Mouse (Mus musculus): ENCODE measurements at regions not wholly inside any gene's neighbourhood (a gene's known extent, or its start where the extent isn't known, plus 50 kb on each side); places are given as distances from the start of the nearest gene placed in this dataset.
A peak's percentile ranks its signal among the peaks of the same experiment; 100 is the strongest.

DNA sequence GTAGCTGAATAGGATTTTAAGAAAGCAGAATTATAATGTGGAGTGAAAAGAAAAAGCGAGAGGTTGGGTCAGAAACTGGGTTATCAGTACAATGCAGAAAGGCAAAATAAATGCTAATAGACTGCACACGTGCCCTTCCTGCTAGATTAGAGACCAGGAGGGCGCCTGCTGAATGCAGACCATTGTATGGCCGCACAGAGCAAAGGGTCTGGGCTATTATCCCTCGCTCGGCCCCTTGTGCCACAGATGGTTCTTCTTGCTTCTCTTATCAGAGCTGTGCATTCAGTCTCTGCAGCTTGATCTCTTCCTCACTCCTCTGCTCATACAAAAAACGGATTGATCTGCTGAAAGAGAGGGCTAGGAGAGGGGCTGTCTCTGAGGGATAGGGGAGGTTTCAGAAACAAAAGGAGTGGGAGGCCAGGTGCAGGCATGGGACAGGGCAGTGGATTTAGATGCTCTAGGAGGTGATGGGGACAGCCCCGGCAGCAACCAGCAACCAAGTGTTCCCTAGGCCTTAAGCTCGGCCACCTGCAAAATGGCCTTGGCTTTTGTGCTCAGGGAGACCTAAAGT is 225.7 kb upstream of the Klhl29 start:
- WGBS: 70% methylated on average over 9 of the region's 9 CpGs
- ATAC-seq (ENCODE audit: low read depth): no peak

DNA sequence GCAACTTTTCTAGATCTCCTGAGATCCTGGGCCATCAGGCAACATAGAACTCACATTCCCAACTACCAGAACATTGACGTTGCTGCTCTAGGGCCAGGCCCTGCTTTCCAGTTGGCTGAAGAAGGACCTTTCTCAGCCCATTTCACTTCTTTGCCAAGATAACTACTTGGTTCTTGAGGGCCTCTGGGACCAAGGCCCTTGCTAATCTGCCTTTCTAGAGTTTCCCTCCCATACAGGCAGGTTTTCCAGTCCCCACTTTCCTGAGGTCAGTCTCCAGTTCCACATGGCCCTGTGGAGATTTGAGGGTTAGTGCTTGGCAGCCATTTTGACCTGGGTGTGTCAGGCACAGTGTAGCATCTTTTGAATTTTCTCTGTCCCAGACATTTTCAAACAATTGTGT is 223.9 kb upstream of the Klhl29 start:
- Histone ChIP-seq H3K27me3 (no peaks in the 10 kb centered on the region), H3K4me3 (no peak overlapping the region), H3K4me1 (replicated peaks) (no peaks in the 10 kb centered on the region), H3K9me3 (no peaks in the 10 kb centered on the region), H3K27ac (replicated peaks) (no peak overlapping the region), H3K36me3 (no peaks in the 10 kb centered on the region), H3K9ac (no peak overlapping the region), H3K4me2 (no peak overlapping the region)
- WGBS: 92% methylated on average over 1 of the region's 1 CpGs
- ATAC-seq (ENCODE audit: low read depth): no peak

More for the DNA sequence above, 225.7 kb upstream of the Klhl29 start:
- Histone ChIP-seq H3K4me2 (no peak overlapping the region), H3K36me3 (no peaks in the 10 kb centered on the region), H3K27ac (replicated peaks) (no peak overlapping the region), H3K4me1 (replicated peaks) (no peaks in the 10 kb centered on the region), H3K4me3 (no peak overlapping the region), H3K9me3 (no peaks in the 10 kb centered on the region), H3K27me3 (no peaks in the 10 kb centered on the region), H3K9ac (no peak overlapping the region)

DNA sequence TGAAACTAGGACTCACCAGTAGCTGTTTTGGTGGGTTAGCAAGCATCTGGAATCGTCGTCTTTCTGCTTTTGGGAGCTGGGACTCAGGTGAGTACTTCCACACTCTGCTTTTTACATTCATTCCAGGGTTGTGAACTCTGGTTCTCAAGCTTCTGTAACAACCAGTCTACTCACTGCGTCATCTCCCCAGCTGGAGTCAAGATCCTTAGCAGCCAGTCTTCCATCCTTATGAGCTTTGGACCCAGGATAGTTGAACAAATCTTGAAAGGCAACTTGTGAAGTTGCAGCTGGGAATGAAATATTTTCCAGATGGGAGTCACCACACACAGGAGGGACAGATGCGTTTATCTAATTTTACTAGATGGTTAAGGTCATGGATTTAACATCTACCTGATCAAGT is 223.5 kb upstream of the Klhl29 start:
- Histone ChIP-seq H3K4me1 (replicated peaks) (no peaks in the 10 kb centered on the region), H3K9me3 (no peaks in the 10 kb centered on the region), H3K4me3 (no peak overlapping the region), H3K27me3 (no peaks in the 10 kb centered on the region), H3K4me2 (no peak overlapping the region), H3K27ac (replicated peaks) (no peak overlapping the region), H3K36me3 (no peaks in the 10 kb centered on the region), H3K9ac (no peak overlapping the region)
- no peak for ATAC-seq (ENCODE audit: low read depth)
- WGBS: 95% methylated on average over 4 of the region's 4 CpGs

DNA sequence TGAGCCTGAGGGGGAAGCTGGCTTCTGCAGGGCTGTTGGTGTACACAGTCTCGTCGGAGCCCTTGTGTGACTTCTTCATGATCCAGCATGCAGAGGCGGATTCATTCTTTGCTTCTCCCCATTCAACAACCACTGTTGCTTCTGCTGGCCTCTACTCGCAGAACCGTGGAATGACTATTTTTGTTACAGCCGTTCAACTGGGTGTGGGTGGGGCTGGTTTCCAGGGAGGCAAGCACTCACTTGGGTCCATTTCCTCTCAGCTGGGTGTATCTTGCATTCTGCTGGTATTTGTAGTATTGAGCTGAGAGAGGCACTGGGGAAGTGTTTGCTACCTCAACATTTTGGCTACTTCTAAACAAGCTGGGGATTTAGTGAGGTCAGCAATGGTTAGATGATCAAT is 197.3 kb upstream of the Klhl29 start:
- Histone ChIP-seq H3K4me3 (no peak overlapping the region), H3K4me2 (no peak overlapping the region), H3K4me1 (replicated peaks) (no peaks in the 10 kb centered on the region), H3K27ac (replicated peaks) (no peak overlapping the region), H3K9me3 (no peaks in the 10 kb centered on the region), H3K9ac (no peak overlapping the region), H3K27me3 (no peaks in the 10 kb centered on the region), H3K36me3 (no peaks in the 10 kb centered on the region)
- ATAC-seq (ENCODE audit: low read depth): no peak
- WGBS: 66% methylated on average over 6 of the region's 6 CpGs

DNA sequence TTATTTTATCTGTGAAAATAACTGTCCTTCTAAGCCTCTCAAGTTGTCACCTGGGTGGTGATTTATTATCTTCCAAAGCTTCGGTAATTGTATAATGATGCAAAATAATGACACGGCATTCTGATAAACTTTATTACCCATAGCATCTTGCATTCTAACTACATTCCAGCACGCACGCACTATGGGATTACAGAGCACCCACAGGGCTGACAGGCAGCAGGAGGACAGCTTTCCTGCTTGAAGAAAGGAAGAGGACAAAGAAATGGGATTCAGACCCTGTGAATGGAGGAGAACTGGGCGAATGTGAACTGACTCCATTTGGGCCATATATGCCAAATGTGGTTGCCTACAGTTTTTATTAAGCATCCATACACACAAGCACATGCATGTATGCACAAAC is 193.5 kb upstream of the Klhl29 start:
- WGBS: 77% methylated on average over 5 of the region's 5 CpGs
- no peak overlapping the region for H3K4me3 ChIP-seq
- no peaks in the 10 kb centered on the region for H3K4me1 ChIP-seq (replicated peaks)
- no peak overlapping the region for H3K27ac ChIP-seq (replicated peaks)
- no peaks in the 10 kb centered on the region for H3K9me3 ChIP-seq
- no peak overlapping the region for H3K9ac ChIP-seq
- H3K4me2 ChIP-seq: no peak overlapping the region
- H3K27me3 ChIP-seq: no peaks in the 10 kb centered on the region
- H3K36me3 ChIP-seq: no peaks in the 10 kb centered on the region
- ATAC-seq (ENCODE audit: low read depth): no peak

DNA sequence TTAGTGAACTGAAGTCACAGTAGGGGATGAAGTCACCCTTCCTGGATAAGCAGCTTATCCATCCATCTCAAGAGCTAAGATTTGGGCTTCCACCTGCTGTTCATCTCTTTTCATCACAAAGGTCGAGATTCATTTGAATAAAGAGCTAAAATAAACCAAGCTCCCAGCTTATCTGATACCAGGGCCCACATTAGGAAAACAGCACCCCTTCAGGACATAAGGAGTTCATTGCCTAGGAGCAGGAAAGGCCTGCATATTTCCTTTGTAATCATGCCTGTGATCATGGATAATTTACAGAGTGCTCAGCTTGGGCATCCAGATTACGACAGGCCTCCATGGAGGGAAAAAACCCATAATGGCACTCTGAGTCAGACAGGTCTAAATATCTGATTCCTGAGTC is 190.7 kb upstream of the Klhl29 start:
- WGBS: 26% methylated on average over 2 of the region's 2 CpGs
- ATAC-seq (ENCODE audit: low read depth): no peak
- Histone ChIP-seq H3K36me3 (no peaks in the 10 kb centered on the region), H3K4me2 (no peak overlapping the region), H3K4me1 (replicated peaks) (no peaks in the 10 kb centered on the region), H3K9me3 (no peaks in the 10 kb centered on the region), H3K27me3 (no peaks in the 10 kb centered on the region), H3K27ac (replicated peaks) (no peak overlapping the region), H3K9ac (no peak overlapping the region), H3K4me3 (no peak overlapping the region)

DNA sequence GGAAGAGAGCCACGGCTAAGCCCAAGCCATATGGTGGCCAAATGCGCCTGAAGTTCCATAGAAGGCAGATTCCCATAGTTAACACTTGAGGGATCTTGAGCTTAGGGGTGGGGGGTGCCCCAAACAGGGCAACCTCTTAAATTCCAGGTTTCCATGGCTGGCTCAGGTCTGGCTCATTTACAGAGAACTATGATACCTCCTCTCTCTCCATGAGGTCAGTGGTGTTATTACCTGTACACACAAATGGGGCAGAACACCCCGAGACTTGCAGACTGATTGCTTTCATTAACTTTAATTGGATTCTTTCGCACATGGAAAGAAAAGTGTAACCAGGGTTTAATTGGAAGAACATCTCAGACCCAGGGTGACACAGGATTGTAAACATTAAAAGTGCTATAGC is 177.1 kb upstream of the Klhl29 start:
- ATAC-seq (ENCODE audit: low read depth): no peak
- Histone ChIP-seq H3K4me3 (no peak overlapping the region), H3K9me3 (no peaks in the 10 kb centered on the region), H3K9ac (no peak overlapping the region), H3K4me2 (no peak overlapping the region), H3K4me1 (replicated peaks) (peaks cover 18% of the 10 kb centered on the region), H3K36me3 (no peaks in the 10 kb centered on the region), H3K27me3 (no peaks in the 10 kb centered on the region), H3K27ac (replicated peaks) (no peak overlapping the region)
- WGBS: 63% methylated on average over 4 of the region's 4 CpGs

DNA sequence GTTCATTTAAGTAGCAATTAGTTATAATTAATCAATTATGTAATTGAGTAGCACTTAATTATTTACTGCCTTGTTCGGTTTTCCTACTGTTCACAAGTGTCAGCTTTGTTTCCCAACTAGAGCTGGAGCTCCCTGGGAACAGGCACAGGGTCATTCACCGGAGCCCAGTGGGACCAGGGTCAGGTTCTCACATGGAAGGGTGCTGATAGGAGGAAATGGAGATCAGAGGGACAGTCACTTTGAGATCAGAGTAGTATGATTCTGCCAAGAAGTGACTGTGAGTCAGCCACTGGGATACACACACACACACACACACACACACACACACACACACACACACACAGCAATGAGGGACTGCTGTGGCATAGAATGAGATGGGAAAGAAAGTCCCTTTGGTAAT is 176.4 kb upstream of the Klhl29 start:
- no peak overlapping the region for H3K27ac ChIP-seq (replicated peaks)

DNA sequence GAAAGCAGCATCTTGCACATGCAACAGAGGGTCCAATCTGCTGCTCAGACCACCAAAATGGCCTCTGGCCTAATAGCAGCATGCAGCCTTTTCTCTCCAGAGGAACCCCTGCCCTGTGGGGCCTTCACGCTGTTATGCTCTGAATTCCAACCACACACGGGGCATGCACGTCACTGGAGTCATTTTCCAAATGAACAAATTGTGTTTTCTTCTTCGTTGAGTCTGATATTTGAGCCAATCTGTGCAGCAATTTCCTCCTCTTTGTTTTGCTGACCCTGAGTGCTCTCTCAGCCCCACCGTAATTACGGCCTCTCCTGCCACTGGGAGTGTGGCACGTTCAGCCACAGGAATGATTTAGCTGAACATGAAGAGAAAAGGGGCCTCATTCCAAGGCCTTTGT is 174.3 kb upstream of the Klhl29 start:
- no peak overlapping the region for H3K4me3 ChIP-seq
- 26% methylated on average over 7 of the region's 7 CpGs for WGBS
- no peak overlapping the region for H3K9ac ChIP-seq
- ATAC-seq (ENCODE audit: low read depth): 0 out of 2 replicates have a peak, but pooled peaks have one; percentile 12
- peaks cover 18% of the 10 kb centered on the region for H3K4me1 ChIP-seq (replicated peaks)
- H3K27ac ChIP-seq (replicated peaks): no peak overlapping the region
- no peaks in the 10 kb centered on the region for H3K9me3 ChIP-seq
- H3K36me3 ChIP-seq: no peaks in the 10 kb centered on the region
- H3K27me3 ChIP-seq: no peaks in the 10 kb centered on the region
- H3K4me2 ChIP-seq: no peak overlapping the region

More for the DNA sequence above, 176.4 kb upstream of the Klhl29 start:
- Histone ChIP-seq H3K9ac (no peak overlapping the region), H3K27me3 (no peaks in the 10 kb centered on the region), H3K36me3 (no peaks in the 10 kb centered on the region), H3K4me2 (no peak overlapping the region), H3K4me1 (replicated peaks) (peaks cover 18% of the 10 kb centered on the region), H3K4me3 (no peak overlapping the region), H3K9me3 (no peaks in the 10 kb centered on the region)
- 72% methylated on average over 2 of the region's 2 CpGs for WGBS
- no peak for ATAC-seq (ENCODE audit: low read depth)

DNA sequence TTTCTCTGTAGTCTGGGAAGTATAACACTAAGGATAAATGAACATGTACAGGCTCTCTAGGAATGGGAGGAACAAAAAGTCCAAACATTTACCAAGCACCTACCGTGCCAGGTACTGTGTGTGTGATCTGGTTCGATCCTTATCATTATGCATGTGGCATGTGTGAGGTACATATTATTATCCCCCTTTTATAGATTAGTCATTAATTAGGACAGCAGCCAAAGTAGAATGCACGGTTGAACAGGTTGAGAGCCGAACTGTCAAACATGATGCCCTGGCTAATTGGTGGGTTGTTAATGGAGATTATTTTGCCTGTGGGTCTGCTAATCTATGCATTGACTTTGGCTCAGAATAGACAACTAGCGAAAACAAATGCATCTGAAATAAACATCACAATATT is 172.2 kb upstream of the Klhl29 start:
- Histone ChIP-seq H3K27ac (replicated peaks) (no peak overlapping the region), H3K9me3 (no peaks in the 10 kb centered on the region), H3K4me3 (no peak overlapping the region), H3K9ac (no peak overlapping the region), H3K4me1 (replicated peaks) (peaks cover 18% of the 10 kb centered on the region), H3K36me3 (no peaks in the 10 kb centered on the region), H3K4me2 (no peak overlapping the region), H3K27me3 (no peaks in the 10 kb centered on the region)
- 61% methylated on average over 5 of the region's 5 CpGs for WGBS
- no peak for ATAC-seq (ENCODE audit: low read depth)

DNA sequence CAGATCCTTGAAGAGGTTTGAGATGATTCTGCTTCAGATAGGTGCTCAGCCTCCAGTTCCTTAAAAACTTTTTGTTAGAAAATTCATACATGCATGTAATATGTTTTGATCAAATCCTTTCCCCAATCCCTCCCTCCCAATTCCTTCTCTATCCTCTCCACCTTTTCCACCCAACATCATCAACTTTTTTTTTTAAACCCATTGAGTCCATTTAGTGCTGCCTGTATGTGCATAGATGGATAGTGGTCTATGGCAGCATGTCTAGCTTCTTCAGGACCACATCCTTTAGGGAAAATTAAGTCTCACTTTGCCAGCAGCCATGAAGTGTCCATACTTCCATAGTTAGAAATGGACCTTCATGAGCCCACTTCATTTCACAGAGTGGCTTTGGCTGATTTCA is 167.2 kb upstream of the Klhl29 start:
- no peaks in the 10 kb centered on the region for H3K27me3 ChIP-seq
- no peak overlapping the region for H3K4me2 ChIP-seq
- H3K9ac ChIP-seq: no peak overlapping the region
- no peak overlapping the region for H3K4me3 ChIP-seq
- no peak overlapping the region for H3K27ac ChIP-seq (replicated peaks)
- no peaks in the 10 kb centered on the region for H3K4me1 ChIP-seq (replicated peaks)
- H3K9me3 ChIP-seq: no peaks in the 10 kb centered on the region
- ATAC-seq (ENCODE audit: low read depth): no peak
- H3K36me3 ChIP-seq: no peaks in the 10 kb centered on the region

DNA sequence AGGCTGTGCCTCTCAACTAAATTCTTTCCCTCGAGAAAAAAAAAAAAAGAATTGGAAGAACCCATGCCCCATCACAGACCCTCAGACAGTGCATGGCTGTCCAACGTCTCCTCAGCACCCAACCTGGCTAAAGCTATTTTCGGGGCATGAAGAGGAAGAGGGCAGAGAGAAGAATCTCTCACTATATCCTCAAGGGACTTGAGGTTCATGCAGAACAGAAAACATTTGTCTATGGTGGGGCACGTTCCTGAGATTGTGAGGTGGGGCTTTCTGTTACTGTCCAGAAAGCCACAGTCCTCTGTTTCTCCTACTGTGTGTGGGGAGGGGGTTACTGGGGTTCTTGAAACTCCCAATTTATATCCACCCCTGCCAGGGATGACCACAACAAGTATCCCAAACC is 120.8 kb upstream of the Klhl29 start:
- Histone ChIP-seq H3K4me2 (no peak overlapping the region), H3K9me3 (no peaks in the 10 kb centered on the region), H3K9ac (no peak overlapping the region), H3K36me3 (no peaks in the 10 kb centered on the region), H3K4me3 (no peak overlapping the region), H3K27me3 (no peaks in the 10 kb centered on the region), H3K4me1 (replicated peaks) (no peaks in the 10 kb centered on the region), H3K27ac (replicated peaks) (no peak overlapping the region)
- no peak for ATAC-seq (ENCODE audit: low read depth)
- WGBS: 80% methylated on average over 4 of the region's 4 CpGs

DNA sequence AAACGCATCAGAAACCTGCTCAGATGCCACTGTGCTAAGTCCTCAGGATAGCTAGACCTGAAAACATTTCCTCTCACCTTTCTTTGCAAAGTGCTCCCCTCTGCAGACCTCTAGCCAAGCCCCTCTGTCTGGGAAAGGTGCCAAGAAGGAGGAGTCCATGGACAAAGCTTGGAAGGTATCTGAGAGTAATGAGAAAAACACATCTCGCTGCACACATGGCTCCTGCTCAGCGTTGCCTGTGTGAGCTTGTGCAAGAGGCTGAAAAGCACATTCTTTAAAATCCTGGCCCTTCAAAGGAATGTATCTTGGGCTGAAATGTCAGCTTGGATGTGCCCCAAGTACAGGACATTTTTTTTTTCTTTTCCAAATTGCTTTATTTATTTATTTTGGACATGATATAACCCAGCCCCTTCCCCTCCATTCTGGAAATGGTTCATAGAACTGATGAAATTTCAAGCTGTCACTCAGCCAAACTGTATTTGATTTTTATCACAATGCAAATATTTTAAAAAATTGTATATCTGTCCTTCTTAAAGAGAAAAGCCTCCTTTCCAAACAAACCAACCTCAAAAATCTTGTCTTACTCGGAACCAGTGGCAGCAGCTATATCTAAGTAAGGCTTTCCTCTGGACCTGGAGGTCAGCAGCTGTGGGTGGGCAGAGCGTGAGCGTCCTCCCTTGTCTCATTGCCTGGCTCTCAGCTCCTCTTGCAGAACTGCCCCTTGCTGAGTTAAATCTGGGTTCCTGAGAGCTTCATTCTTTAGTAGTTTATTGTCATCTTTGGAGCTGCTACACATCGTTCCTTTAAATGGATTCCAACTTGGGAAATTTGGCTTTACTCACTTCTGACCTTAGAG is 119.4 kb upstream of the Klhl29 start:
- no peaks in the 10 kb centered on the region for H3K27me3 ChIP-seq
- H3K9me3 ChIP-seq: no peaks in the 10 kb centered on the region
- no peaks in the 10 kb centered on the region for H3K36me3 ChIP-seq
- no peaks in the 10 kb centered on the region for H3K4me1 ChIP-seq (replicated peaks)
- no peak for ATAC-seq (ENCODE audit: low read depth)
- no peak overlapping the region for H3K9ac ChIP-seq
- H3K4me3 ChIP-seq: no peak overlapping the region
- 73% methylated on average over 7 of the region's 7 CpGs for WGBS
- H3K4me2 ChIP-seq: no peak overlapping the region
- H3K27ac ChIP-seq (replicated peaks): no peak overlapping the region
